Mouse (Mus musculus) limb, embryonic 14.5 days (tissue): Measurements from ENCODE around the gene Sephs2. TPM values are rescaled to one million over a fixed set of nuclear protein-coding genes. Genes with fewer than 3 reads are reported as not detected.
A peak's percentile ranks its signal among the peaks of the same experiment; 100 is the strongest.

Experiments
- ATAC-seq: fragments of 200-750 bp; cut with Nextera tagmentation; 2 replicates; pipeline ENCODE4 v1.8.0; 2017; ENCODE audit warnings: low read depth, moderate number of reproducible peaks, moderate TSS enrichment; ENCODE audit not compliant: low FRiP score
- DNase-seq: peaks from one replicate; pipeline ENCODE4 v3.0.0-alpha.2; 2015; ENCODE audit warnings: low spot score
- H3K27ac ChIP-seq: fragments of 300-500 bp; sonication (generic); replicated peaks from 2 replicates; pipeline ENCODE4 v1.5.1; 2014; ENCODE audit warnings: low read depth, mild to moderate bottlenecking, low read length, moderate library complexity, mixed read lengths
- H3K27me3 ChIP-seq: fragments of 300-500 bp; sonication (generic); 2 replicates; pipeline ENCODE4 v1.6.1; 2014; ENCODE audit warnings: low read length, mixed read lengths; ENCODE audit not compliant: control insufficient read depth, insufficient read depth
- H3K36me3 ChIP-seq: fragments of 300-500 bp; sonication (generic); 2 replicates; pipeline ENCODE4 v1.6.1; 2014; ENCODE audit warnings: mild to moderate bottlenecking, low read length, moderate library complexity, mixed read lengths; ENCODE audit not compliant: control insufficient read depth, insufficient read depth
- H3K4me1 ChIP-seq: fragments of 300-500 bp; sonication (generic); 2 replicates; pipeline ENCODE4 v1.6.1; 2014; ENCODE audit warnings: antibody characterized with exemption, low read length, mixed read lengths; ENCODE audit not compliant: control insufficient read depth, insufficient read depth
- H3K4me2 ChIP-seq: fragments of 300-500 bp; sonication (generic); replicated peaks from 2 replicates; pipeline ENCODE4 v1.6.1; 2014; ENCODE audit warnings: low read depth, mild to moderate bottlenecking, low read length, moderate library complexity; ENCODE audit not compliant: severe bottlenecking
- H3K4me3 ChIP-seq: fragments of 300-500 bp; sonication (generic); replicated peaks from 2 replicates; pipeline ENCODE4 v1.5.1; 2014; ENCODE audit warnings: low read length
- H3K9ac ChIP-seq: fragments of 300-500 bp; sonication (generic); 2 replicates; pipeline ENCODE4 v1.6.1; 2014; ENCODE audit warnings: mild to moderate bottlenecking, low read depth, low read length, moderate library complexity; ENCODE audit not compliant: severe bottlenecking
- H3K9me3 ChIP-seq: fragments of 300-500 bp; sonication (generic); 2 replicates; pipeline ENCODE4 v1.6.1; 2016; ENCODE audit warnings: low read length; ENCODE audit not compliant: control insufficient read depth
- POLR2A ChIP-seq: fragments of 200-500 bp; IDR thresholded peaks from 2 replicates; pipeline ENCODE4 v1.8.0; 2012; ENCODE audit warnings: inconsistent platforms, mild to moderate bottlenecking, moderate library complexity, borderline replicate concordance; ENCODE audit not compliant: insufficient read depth, insufficient read length; ENCODE audit errors: extremely low read depth
- WGBS: fragments of 180-500 bp; shearing (Covaris S2); extraction: QIAGEN DNeasy Blood & Tissue Kit; methylation state at CpG from one replicate; pipeline ENCODE4 v1.1.7; 2014; 5-methylcytosine and 5-hydroxymethylcytosine counted together
- polyA plus RNA-seq, 2 experiments: library from polyadenylated mRNA; depleted of rRNA in 1 of 2; stranded (reverse) in 1 of 2; unstranded in 1 of 2; fragments of >200 nt; fragmentation: Nextera tagmentation in 1 of 2; extraction: Ambion mirVana in 1 of 2; gene quantifications; 2 replicates each; pipeline versions ENCODE4 v1.2.1 to v1.2.3; 2012 to 2014

The Sephs2 gene
- polyA plus RNA-seq, 2 experiments, result 24.3 to 79.3 TPM

- H3K27ac ChIP-seq, result peak overlapping the region; percentile 86
- no peak for TF ChIP-seq POLR2A
- peak overlapping the region; percentile 95; the same call in 1 of the 2 replicates for H3K9ac ChIP-seq
- H3K4me3 ChIP-seq, result peak overlapping the region; percentile 87
- peak overlapping the region; percentile 62 for H3K4me2 ChIP-seq
- H3K4me1 ChIP-seq, result peaks cover 16% of the 10 kb centered on the region
- H3K9me3 ChIP-seq, result no peaks in the 10 kb centered on the region
- 37% methylated on average over 2 of the region's 2 CpGs for WGBS
- ATAC-seq, result no peak
- no peak for DNase-seq
- H3K27me3 ChIP-seq, result no peaks in the 10 kb centered on the region
- H3K36me3 ChIP-seq, result peaks cover 28% of the 10 kb centered on the region
These were observed 30.4 kb downstream of the Sephs2 start for GRCm38 (mm10) chr7:127243361-127243867.

GRCm38 (mm10) chr7:127234777-127235176 is 39.1 kb downstream of the Sephs2 start:
- ATAC-seq, result no peak
- no peaks in the 10 kb centered on the region for H3K27me3 ChIP-seq
- TF ChIP-seq POLR2A, result no peak
- H3K27ac ChIP-seq, result no peak overlapping the region
- peaks cover 12% of the 10 kb centered on the region for H3K4me1 ChIP-seq
- no peaks in the 10 kb centered on the region for H3K9me3 ChIP-seq
- H3K36me3 ChIP-seq, result peaks cover 55% of the 10 kb centered on the region
- H3K4me3 ChIP-seq, result no peak overlapping the region
- 84% methylated on average over 2 of the region's 2 CpGs for WGBS
- H3K9ac ChIP-seq, result no peak overlapping the region
- no peak overlapping the region for H3K4me2 ChIP-seq
- DNase-seq, result no peak

GRCm38 (mm10) chr7:127233765-127234164 is 40.1 kb downstream of the Sephs2 start:
- Histone ChIP-seq H3K4me1 (peaks cover 12% of the 10 kb centered on the region), H3K4me2 (peak overlapping the region; percentile 79), H3K4me3 (peak overlapping the region; percentile 90), H3K9ac (peak overlapping the region; percentile 97), H3K9me3 (no peaks in the 10 kb centered on the region), H3K27ac (peak overlapping the region; percentile 96; the same call in 1 of the 2 replicates), H3K27me3 (no peaks in the 10 kb centered on the region), H3K36me3 (peaks cover 62% of the 10 kb centered on the region)
- DNase-seq (no peak), ATAC-seq (no peak)
- no peak for TF ChIP-seq POLR2A
- WGBS, result 4% methylated on average over 9 of the region's 9 CpGs

GRCm38 (mm10) chr7:127233368-127233749 is 40.5 kb downstream of the Sephs2 start:
- H3K27me3 ChIP-seq, result no peaks in the 10 kb centered on the region
- peaks cover 12% of the 10 kb centered on the region for H3K4me1 ChIP-seq
- peak; percentile 8; the same call in 1 of the 2 replicates for ATAC-seq
- H3K4me3 ChIP-seq, result peak overlapping the region; percentile 90
- DNase-seq, result no peak
- TF ChIP-seq POLR2A, result no peak
- peaks cover 58% of the 10 kb centered on the region for H3K36me3 ChIP-seq
- H3K9ac ChIP-seq, result peak overlapping the region; percentile 97
- no peaks in the 10 kb centered on the region for H3K9me3 ChIP-seq
- H3K27ac ChIP-seq, result peak overlapping the region; percentile 96
- WGBS, result 0% methylated on average over 27 of the region's 27 CpGs
- peak overlapping the region; percentile 79 for H3K4me2 ChIP-seq

GRCm38 (mm10) chr7:127232622-127233367 is 41.1 kb downstream of the Sephs2 start, which contains the start of the genes Zfp553 and Sept1:
TSS of gene Zfp553 (plus strand) at chr7:127233061.
TSS of gene Sept1 (minus strand) at chr7:127233130.
- WGBS, result under 1% methylated on average over 51 of the region's 64 CpGs
- Histone ChIP-seq H3K4me1 (peaks cover 12% of the 10 kb centered on the region), H3K27me3 (no peaks in the 10 kb centered on the region), H3K36me3 (peaks cover 52% of the 10 kb centered on the region), H3K4me3 (peak within 1 kb of the TSS; percentile 90), H3K9ac (peak within 1 kb of the TSS; percentile 97), H3K4me2 (peak within 1 kb of the TSS; percentile 79), H3K27ac (peak within 1 kb of the TSS; percentile 96), H3K9me3 (no peaks in the 10 kb centered on the region)
- ATAC-seq (peak; percentile 92), DNase-seq (peak; percentile 84)
- 0 out of 2 replicates have a peak, but pooled peaks have one; percentile 23 for TF ChIP-seq POLR2A
